ENCODE assay signal across 10 mouse cellular contexts in the genomic region with DNA sequence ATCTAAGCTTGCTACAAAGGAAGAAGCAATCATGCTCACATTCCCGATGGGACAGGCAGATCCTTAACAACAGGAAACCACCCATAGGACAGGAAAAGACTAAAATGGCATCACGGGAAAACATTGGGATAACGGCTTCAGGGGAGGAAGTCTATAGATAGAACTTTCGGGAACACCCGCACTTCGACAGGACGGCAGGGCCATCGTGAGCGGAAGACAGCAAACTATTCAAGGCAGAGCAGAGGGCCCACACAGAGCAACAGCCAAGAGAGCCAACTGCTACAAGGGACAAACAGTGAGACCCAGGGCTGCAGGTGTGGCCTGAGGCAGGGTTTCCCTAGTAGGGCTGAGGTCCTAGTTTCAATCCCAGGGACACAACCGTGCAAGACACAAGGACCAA. TPM values are rescaled to one million over a fixed set of nuclear protein-coding genes. Genes with fewer than 3 reads are reported as not detected.
DNase-seq lines count a peak whose midpoint lies in the region; ATAC-seq and TF ChIP-seq lines count a peak whose summit lies in the region.
"Had no signal": no experiment of that assay in that cellular context is flagged by ENCODE, and none has a peak within 500 bp of the region (broad histone marks: within the 10 kb centered on the region; RNA-seq: fewer than 3 reads in every experiment).

No protein-coding gene starts in this region.

- no peaks in the 10 kb centered on the region for H3K4me1 ChIP-seq in spleen, adult 2 months (ENCODE audit: control insufficient read depth, insufficient read depth, insufficient read length)

- WGBS in spleen, adult 2 months, result 87% methylated on average over 10 of the region's 10 CpGs

- TF ChIP-seq POLR2A in spleen, adult 2 months (IDR thresholded peaks at IDR 0.05; ENCODE audit: low read depth, low read length), result no peak

- intact Hi-C loops in heart, postnatal 10 days (cut with DNase I), result loop anchor here (2.0 to 10.0 kb wide), 3 partner anchors 15 to 241 kb away; partner anchors contain the start of genes Lnx2, Polr1d and Usp12

- ATAC-seq in cerebellum, adult (ENCODE audit: insufficient number of reproducible peaks, low FRiP score, low TSS enrichment), result no peak

- H3K36me3 ChIP-seq in spleen, adult 2 months (ENCODE audit: control insufficient read depth, insufficient read depth, low read length), result peaks cover 19% of the 10 kb centered on the region

- DNase-seq in spleen, adult 2 months (ENCODE audit: low read depth in 1 of 2, low spot score in 2 of 2), result no peak
- DNase-seq in spleen, postnatal 14 days (ENCODE audit: low spot score in 2 of 2), result no peak
- peak; percentile 47 to 53 for DNase-seq in heart, postnatal 10 days
- peak; percentile 65 to 82 for DNase-seq in kidney, postnatal 36 days
- no peak for DNase-seq in right cerebral cortex, adult 2 months (ENCODE audit: low spot score in 2 of 2)
- no peak for DNase-seq in cerebellum, postnatal 10 days
- DNase-seq: right cerebral cortex, adult 18-20 months had no signal

- no peak for TF ChIP-seq CTCF in spleen, adult 2 months (IDR thresholded peaks at IDR 0.05; ENCODE audit: extremely low read depth, insufficient read depth, insufficient read length, insufficient replicate concordance)

- H3K4me3 ChIP-seq in spleen, adult 2 months (ENCODE audit: extremely low read depth, insufficient read depth, insufficient read length), result no peak overlapping the region
- H3K4me3 ChIP-seq: embryonic facial prominence, embryonic 13.5 days; limb, embryonic 15.5 days had no signal

- no peaks in the 10 kb centered on the region for H3K27me3 ChIP-seq in spleen, adult 2 months (ENCODE audit: control insufficient read depth, insufficient read depth, low read length)
- H3K27me3 ChIP-seq: embryonic facial prominence, embryonic 13.5 days; limb, embryonic 15.5 days had no signal

- peak overlapping the region; percentile 33; the same call in 1 of the 2 replicates for H3K27ac ChIP-seq in spleen, adult 2 months (ENCODE audit: insufficient read depth, low read length)
- H3K27ac ChIP-seq: embryonic facial prominence, embryonic 13.5 days; limb, embryonic 15.5 days had no signal

RNA-seq across cellular contexts. Expression of gene Lnx2, which starts 40.4 kb away (rescaled TPM):
- polyA plus RNA-seq in spleen, adult 2 months (2012; rRNA removed), result 21.3 and 35.7 TPM in 2 replicates
- total RNA-seq in heart, postnatal 10 days (2021), result 10 to 100 TPM; 17.9 to 20.5 TPM

RNA-seq across cellular contexts. Expression of gene Polr1d, which starts 40.8 kb away (rescaled TPM):
- polyA plus RNA-seq in spleen, adult 2 months (2012; rRNA removed), result 24.2 and 30.5 TPM in 2 replicates
- total RNA-seq in heart, postnatal 10 days (2021), result 10 to 100 TPM; 83.7 to 88.3 TPM

Comparison
In these comparisons a context has a peak if more than half of its experiments do, and no peak if none do; other contexts are left out.
1. DNase-seq: peak in heart, postnatal 10 days (2 of 2) and kidney, postnatal 36 days (2 of 2); none in spleen, adult 2 months (0 of 2), spleen, postnatal 14 days (0 of 2), right cerebral cortex, adult 2 months (0 of 2) and cerebellum, postnatal 10 days (0 of 2).